Mouse (Mus musculus) thymus, postnatal 36 days (tissue): ENCODE measurements around the gene Rom1.

Experiments used
- DNase-seq, 2 experiments: peaks; one replicate each; pipeline ENCODE4 v3.0.0; 2022; ENCODE audit warnings: mixed read lengths in 2 of 2

The Rom1 gene

DNA sequence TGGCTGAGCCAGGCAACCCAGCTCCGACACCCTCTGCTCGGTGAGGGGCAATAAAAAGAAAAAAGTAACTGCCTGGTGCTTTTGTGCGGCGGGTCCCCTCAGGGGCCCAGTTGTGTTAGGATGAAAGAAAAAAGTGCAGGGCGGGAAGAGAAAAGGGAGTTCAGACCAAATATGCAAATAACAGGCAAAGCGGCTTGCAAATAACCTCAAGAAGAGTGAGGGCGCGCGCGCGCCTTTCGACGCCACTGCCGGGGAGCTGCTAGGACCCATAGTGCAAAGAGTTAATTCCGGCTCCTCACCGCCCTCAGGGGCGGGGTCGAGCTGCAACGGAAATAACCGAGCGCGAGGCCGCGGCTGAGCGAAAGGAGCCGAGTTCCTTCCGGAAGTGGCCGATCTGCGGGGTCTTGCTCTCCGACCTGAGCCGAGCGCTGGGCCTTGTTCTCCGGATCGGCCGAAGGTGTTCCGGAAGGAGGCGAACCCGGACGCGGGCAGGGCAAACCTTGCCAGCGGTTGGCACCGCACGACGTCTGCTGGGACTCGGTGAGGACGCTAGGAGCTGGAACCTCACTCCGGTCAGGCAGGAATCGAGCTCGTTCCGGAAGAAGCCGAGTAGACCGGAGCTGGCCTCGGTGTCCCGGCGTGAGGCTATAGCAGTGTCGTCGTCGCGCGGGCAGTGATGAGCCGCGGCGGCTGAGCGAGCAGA, 12.5 kb upstream of the Rom1 start, which contains the start of gene Mta2:
TSS of gene Mta2 (plus strand) at position 361 of the 703 bp plus-strand sequence.
- peak; percentile 98 for DNase-seq

DNA sequence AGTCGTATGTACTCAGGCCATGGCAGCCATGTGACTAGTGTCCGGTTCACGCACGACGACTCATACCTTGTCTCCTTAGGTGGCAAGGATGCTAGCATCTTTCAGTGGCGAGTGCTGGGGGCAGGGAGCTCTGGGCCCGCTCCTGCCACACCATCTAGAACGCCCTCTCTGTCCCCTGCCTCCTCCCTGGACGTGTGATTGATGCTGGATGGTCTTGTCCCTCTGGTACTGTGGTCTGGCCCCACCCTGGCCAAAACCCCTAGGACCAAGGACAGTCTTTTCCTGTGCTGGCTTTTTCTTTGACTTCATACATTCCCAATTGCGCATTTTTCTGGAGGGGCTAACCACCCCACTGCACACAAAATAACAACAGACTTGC, 12.0 kb upstream of the Rom1 start:
- DNase-seq, result peak in 1 of 2 experiments; percentile 21

DNA sequence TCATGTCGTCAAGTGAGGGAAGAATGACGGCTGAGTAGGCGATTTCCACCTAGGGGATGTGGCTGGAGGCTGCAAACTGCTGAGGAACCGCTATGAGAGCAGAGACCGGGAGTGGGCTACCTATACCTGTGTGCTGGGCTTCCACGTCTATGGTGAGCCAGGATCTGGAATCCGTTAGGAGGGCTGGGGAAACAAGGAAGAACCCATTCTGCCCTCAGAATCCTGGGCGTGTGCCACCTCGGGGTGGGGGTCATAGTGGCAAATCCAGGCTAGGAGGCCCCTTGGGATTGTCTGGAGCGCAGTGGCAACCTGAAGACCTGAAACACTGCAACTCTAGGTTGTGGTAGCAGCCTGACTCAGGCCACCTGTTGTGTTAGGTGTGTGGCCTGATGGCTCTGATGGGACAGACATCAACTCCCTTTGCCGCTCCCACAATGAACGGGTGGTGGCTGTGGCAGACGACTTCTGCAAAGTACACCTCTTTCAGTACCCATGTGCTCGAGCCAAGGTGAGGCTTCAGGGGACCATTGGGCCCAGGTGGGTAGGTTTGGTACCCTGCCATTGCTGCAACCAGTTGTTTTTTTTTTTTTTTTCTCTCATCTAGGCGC, 11.5 kb upstream of the Rom1 start:
- no peak for DNase-seq

DNA sequence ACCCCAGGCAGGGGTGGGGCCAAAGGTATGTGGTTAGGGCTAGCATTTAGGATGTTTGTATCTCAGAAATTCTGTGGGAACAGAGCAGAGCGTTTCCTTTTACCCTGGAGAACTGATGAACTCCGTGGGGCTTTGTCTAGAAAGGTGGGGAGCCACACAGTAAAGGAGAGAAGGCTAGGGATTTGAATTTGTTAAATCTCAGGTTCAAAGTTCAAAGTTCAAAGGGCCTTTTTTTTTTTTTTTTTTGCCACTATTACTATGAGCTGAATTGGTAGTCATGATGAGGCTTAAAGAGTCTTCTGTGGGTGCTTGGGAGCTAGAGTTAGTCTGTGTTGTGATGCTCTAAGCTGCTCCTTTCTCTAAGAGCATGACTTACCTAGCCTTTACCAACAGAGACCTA, 7.6 kb upstream of the Rom1 start:
- DNase-seq, result no peak

DNA sequence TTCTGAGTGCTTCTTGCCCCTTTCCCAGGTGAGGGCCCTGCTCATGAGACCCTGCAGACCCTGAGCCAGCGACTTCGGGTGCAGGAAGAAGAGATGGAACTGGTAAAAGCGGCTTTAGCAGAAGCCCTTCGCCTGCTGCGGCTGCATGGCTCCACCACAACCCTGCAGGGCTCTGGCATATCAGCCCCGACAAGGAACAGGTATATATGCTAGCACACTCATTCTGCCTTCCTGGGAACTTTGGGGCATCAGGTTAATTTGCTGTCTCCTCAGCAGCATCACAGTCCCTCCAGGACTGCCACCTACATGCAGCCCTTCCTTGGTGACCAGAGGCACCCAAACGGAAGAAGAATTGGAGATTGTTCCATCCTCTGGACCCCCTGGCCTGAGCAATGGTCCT, 1.6 kb upstream of the Rom1 start:
- DNase-seq, result no peak

DNA sequence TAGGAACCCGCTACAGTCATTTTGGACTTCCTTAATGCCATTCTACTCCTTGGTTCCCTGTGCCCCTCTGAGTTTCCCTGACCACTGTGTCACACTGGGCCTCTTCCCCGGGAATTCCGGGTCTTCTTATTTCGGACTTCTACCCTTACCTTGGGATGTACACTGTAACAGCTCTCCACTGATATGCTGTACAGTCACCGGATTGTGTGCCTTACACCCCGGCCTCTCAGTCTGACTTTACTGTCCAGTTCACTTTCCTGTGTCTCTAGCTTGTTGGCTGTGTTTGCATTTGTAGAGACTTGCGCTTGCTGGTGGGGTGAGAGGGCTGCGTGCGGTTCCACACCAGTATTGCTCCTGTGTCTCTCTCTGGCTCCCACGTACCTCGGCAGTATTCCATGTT, 961 bp upstream of the Rom1 start:
- DNase-seq, result no peak

DNA sequence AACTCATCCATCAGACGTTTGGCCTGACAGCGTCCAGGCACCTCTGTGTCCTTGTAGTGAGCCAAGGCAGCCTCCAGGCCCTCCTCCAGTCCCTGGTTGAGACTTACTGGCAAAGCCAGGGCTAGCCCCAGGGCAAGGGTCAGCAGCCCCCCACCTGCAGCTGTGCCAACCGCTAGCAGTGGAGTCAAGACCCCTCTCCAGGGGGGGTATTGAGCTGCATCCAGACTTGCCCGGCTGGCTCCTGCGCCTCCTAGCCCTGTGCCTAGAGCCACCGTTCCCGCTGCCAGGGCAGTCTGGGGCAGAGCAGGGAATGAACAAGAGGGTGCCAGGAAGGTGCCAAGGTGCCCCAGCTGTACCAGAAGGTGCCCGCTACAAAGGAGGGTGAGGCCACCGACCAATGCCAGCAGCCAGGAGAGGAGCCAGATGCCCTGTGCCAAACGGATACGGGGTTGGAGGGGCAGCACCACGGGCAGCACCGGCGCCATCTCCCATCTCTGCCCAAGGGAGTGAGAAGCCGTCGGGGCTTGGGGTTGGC, 400 bp downstream of the Rom1 start:
- DNase-seq, result no peak

DNA sequence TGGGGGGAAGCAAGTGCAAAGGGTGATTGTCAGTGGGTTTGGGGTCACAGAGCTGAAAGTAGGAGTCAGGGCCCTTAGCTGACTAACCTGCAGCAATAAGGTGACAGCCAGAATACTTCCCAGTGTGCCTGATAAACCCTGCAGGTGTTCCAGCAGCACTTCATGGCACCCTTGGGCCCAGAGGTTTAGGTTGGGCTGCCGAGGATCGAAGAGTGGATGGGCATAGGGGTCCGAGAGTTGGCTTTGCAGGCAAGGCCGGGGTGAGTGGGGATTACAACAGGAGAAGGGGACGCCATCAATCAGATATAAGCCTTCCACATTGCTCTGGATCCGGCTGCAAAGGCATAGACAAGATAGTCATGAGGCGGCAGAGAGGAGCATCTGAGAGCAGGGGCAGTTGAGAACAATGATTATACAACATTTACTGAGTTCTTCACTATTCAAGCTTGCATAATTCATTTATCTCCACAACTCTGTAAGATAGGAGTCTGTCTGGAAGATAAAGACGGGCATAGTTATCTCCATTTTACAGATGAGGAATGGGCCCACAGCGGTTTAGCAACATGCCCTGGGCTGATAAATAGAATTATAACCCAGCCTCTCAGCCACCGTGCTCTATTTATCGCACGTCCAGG, 1.1 kb downstream of the Rom1 start:
- no peak for DNase-seq

DNA sequence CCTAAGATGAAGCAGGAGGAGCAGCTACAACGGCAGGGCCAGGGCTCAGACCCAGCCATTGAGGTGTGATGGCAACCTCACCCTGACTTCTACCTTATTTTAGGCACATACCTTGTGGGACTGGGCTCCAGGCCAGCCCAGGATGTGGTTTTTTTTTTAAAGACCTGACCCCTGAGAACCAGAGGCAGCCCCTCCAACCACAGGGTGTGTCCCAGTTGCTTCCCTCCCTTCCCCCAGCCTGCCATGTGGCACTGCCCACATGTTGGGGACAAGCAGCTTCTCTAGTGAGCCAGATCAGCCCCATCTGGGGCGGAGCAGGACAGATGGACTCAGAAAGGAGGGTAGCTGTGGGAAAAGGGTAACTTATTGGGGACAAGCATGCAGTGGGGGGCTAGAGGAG, 2.4 kb downstream of the Rom1 start:
- no peak for DNase-seq

DNA sequence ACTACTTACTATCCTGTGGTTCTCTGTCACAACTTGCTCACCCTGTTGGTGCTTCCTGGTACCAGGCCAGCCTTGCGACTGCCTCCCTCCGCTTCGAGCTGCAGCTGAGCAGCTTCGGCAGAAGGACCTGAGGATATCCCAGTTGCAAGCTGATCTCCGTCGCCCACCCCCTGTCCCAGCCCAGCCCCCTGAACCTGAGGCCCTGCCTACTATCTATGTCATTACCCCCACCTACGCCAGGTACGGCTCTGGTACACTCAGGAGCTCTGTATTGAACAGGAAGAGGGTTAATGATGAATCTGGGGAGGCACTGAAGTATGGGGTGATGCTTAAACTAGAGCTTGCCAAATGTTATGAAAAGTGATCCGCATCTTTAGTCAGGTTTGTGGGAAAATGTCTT, 7.4 kb downstream of the Rom1 start:
- peak in 1 of 2 experiments; percentile 14 for DNase-seq

DNA sequence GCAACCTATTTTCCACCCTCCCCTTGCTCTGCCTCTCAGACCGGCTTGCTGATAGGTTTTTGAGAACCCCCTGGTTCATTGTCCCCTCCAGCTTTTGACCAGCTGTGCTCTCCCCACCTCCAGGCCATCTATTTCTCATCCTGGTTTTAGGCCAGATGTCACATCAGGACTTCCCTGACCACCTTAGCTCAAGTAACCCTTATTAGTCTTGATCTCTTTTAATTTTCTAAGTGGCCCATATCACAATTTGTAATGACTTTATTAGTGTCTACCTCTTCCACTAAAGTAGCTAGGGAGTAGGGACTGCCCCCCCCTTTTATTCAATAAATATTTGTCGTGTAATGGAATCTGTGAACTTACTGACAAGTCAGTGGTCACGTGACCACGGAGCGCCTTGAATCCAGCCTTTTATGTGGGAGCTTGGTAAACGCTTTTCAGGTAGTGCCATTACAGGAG, 8.3 kb downstream of the Rom1 start:
- peak in 1 of 2 experiments; percentile 18 for DNase-seq

DNA sequence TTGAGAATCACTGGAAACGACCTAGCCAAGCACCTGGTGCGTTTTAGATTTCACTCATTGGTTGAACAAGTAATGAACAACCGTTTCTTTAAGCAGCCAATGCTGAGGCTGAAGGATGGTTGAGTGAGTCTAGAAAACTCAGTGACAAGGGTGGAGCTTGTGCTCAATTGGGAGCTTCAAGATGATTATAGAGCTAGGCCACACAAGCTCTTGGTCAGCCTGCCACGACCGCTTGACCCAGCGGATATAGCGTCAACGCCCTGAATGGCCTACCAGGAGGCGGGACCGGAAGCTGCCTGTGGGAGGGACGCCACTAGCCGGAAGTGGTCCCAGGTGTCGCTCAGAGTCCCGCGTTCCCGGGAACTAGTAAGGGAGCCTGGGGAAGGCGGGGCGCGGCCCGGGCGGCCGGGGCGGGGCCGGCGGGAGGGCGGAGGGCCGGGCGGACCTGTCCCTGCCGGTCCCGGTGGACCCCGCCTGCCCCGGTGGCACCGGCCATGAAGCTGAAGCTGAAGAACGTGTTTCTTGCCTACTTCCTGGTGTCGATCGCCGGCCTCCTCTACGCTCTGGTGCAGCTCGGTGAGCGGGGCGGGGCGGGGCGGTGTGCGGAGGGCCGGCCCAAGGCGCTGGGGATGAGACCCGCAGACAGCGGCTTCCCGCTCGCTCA, 9.0 kb downstream of the Rom1 start, which contains the start of gene B3gat3:
TSS of gene B3gat3 (plus strand) at position 302 of the 664 bp plus-strand sequence.
- peak; percentile 82 to 84 for DNase-seq

DNA sequence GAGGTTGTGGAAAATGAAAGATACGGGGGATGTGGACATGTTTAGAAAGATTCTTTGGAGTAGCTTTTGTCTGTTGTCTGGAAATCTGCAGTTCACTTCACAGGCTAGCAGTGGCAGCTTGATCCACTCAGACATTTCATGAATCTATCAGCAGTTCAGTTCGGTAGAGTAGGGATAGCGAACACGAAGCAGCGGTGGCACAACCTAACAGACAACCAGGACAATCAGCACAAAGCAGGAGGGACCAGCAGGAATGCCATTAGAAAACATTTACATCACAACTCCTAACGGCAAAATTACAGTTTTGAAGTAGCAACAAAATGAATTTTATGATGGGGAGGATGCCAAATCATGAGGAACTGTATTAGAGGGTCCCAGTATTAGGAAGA, 9.5 kb downstream of the Rom1 start:
- DNase-seq, result no peak

DNA sequence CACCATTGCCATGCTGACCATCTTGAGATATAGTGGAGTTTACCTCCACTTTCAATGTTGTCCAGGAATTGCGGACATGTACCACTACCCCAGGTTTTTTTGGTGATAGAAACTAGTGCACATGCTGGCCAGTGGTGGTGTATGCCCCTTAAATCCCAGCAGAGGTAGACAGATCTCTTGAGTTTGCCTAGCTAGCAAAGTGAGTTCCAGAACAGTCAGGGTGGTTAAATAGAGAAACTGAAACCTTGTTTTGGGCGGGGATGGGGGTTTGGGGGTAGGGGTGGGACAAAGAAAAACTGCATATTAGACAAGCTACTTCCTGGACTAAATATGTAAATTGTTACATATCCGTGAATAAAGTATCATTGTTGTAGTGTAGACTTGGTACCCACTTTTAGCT, 10.2 kb downstream of the Rom1 start:
- no peak for DNase-seq

DNA sequence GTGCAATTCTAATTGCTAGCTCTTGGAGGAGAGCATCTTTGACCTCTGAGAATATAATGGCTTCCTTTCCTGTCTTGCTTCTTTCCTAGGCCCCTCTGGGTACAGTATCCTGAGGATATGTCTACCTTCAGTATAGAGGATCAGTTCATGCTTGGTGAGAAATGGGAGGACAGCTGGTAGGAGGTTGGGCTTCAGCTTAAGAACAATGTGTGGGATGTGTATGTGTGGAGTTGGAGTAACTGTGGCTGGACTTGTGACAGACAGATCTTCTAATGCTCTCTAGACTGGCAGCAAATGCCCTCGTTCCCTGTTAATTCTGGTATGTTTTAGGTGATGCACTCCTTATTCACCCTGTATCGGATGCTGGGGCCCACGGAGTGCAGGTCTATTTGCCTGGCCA, 14.9 kb downstream of the Rom1 start:
- no peak for DNase-seq

DNA sequence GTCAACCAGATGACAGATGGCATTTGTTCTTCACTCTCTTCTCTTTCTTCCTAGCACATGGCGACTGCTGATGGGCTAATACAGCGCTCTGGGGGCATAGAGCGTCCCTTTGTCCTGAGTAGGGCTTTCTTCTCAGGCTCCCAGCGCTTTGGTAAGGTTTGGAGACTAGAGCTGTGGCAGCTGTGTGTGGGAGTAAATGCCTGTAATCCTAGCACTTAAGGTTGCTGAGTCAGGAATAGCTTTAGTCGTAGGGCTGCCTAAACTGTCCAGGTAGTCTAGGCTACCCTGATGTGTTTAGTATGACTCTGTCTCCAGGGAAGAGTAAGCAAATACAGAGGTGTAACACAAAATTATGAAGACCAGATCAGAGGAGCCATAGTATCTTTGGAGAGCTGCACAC, 17.3 kb downstream of the Rom1 start:
- DNase-seq, result no peak

DNA sequence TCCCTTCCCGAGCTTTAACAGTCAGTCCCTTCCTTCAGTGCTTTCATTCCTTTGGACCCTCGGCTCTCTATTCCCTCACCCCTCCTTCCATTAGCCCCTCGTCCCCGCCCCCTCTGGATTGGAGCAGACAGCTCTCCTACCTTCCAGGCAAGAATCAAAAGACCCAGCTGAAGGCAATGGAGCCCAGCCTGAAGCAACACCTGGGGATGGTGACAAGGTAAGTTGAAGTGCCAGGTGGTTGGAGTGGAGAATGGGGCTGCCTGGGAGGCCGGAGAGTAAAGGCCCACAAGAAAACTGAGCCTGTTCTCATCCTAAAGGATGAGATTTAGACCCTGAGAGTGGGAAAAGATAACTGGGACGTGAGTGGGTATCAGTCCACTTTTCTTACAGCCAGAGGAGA, 20.6 kb downstream of the Rom1 start:
- no peak for DNase-seq

DNA sequence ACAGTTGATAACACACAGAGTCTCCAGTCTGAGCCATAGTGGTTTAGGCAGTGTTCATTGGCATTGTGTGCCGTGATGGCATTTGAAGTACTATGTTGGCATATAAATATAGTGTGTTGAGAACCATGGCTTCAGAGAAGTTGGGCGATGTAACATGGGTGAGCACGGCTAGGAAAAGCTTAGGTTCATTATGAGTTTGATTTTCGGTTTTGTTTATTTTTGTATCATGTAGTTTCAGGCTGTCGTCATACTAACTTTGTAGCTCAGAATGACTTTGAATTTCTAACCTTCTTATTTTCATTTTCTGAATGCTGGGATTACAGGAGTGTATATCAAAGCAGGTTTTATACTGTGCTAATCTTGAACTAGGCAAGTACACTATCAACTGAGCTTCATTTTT, 25.7 kb downstream of the Rom1 start:
- no peak for DNase-seq

DNA sequence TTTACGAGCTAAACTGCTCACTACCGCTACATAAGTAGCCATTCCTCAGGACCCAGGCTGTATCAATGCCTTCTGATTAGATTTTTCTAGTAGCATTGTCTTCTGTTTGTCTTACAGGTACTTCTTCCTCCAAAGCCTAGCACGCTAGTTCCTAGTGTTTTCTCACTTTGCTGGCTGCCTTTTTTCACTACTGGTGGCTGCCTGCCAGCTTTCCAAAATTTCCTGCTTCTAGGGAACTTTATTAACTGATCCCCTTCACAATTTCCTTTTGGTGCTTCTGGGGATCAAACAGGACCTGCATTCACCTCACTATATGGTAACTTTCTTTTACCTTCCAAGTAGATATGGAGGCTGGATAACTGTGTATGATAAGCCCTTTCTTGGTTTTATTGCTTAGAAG, 30.1 kb downstream of the Rom1 start:
- no peak for DNase-seq

DNA sequence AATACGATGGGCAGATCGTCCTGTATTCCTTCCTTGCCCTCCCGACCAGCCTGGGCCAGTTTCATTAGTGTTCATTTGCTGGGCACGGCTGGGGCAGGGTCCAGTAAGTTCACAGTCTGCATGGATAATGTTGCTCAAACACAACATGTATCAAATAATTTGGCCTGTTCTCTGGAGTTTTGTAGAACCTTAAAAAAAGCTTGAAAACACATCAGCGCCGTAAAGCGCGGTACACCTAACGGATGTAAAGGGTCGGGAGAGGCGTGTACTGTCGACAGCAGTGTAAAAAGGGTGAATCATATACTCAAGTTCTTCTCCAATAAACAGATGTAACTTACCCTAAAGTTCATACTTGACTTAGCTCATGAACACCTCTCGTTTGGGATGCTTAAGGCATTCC, 30.6 kb downstream of the Rom1 start:
- DNase-seq, result no peak

DNA sequence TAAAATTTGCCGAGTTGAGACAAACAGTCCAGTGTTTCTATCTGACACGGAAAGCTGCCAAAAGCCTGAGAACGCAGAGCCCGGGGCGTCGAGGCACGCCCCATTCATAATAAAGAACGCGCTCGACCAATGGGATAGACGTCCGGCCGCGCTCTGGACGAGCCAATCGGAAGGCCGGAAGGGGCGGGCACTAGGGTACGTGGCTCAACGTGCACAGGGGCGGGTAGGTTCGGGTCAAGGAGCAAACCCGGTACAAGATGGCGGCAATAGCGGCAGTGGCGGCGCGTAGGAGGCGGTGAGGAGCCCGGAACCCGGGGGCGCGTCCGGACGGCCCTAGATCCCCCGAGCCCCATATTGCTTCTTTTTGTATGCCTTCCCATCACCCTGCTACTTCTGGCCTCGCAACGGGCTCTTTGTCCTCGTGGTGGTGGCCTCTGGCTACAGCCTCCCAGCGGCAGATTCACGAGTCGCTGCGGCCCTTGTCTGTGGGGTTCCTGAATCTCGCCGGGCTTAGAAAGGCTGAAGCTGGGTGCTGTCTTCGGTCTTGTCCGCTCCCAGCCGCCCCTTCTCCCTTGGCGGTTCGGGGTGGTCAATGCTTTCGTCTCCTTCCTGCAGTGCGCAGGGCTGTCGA, 31.2 kb downstream of the Rom1 start, which contains the start of gene Ganab:
TSS of gene Ganab (plus strand) at position 207 of the 631 bp plus-strand sequence.
- DNase-seq, result peak; percentile 92 to 96

DNA sequence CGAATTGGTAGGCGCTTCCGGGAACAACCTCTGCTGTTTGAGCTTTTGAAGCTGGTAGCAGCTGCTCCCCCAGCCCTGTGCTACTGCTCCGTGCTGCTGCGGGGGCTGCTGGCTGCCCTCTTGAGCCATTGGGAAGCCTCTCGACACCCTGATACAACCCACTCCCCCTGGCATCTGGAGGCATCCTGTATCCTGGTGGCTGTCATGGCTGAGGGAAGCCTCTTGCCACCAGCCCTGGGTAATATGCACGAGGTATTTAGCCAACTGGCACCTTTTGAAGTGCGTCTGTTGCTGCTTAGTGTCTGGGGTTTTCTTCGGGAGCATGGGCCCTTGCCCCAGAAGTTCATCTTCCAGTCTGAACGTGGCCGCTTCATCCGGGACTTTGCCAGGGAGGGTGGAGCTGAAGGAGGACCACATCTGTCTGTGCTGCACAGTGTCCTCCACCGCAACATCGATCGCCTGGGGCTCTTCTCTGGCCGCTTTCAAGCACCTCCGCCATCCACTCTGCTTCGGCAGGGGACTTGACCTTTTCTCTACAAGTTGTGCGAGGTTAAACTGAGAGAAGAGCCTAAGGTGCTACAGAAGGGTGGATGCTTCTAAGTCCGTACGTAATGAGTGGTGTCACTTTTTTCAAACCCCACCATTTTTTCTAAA, 31.8 kb downstream of the Rom1 start:
- DNase-seq, result peak in 1 of 2 experiments; percentile 38
